Mouse (Mus musculus) monocyte, adult 2 months (primary cell): ENCODE measurements around the gene Astn2.

ENCODE experiments used
- DNase-seq, 2 experiments: peaks; one replicate each; pipeline ENCODE4 v3.0.0; 2022; ENCODE audit warnings: low spot score in 2 of 2, low read depth in 1 of 2

Gene Astn2

GRCm38 (mm10) chr4:65767431-65767830, 637.0 kb downstream of the Astn2 start:
- DNase-seq = no peak

GRCm38 (mm10) chr4:65765312-65765711, 639.1 kb downstream of the Astn2 start:
- no peak for DNase-seq

GRCm38 (mm10) chr4:65764275-65764674, 640.1 kb downstream of the Astn2 start:
- no peak for DNase-seq

- no peak for DNase-seq
Measured at GRCm38 (mm10) chr4:65763823-65764222, 640.6 kb downstream of the Astn2 start.

- DNase-seq = no peak
Measured at GRCm38 (mm10) chr4:65762116-65762515, 642.3 kb downstream of the Astn2 start.

- no peak for DNase-seq
Measured at GRCm38 (mm10) chr4:65761658-65762057, 642.8 kb downstream of the Astn2 start.

GRCm38 (mm10) chr4:65758875-65759201, 645.6 kb downstream of the Astn2 start:
- no peak for DNase-seq

GRCm38 (mm10) chr4:65758174-65758874, 646.1 kb downstream of the Astn2 start:
- no peak for DNase-seq

- DNase-seq = no peak
Measured at GRCm38 (mm10) chr4:65752941-65753340, 651.5 kb downstream of the Astn2 start.

- DNase-seq = no peak
Measured at GRCm38 (mm10) chr4:65744788-65745187, 659.6 kb downstream of the Astn2 start.

- DNase-seq = no peak
Measured at GRCm38 (mm10) chr4:65744088-65744610, 660.3 kb downstream of the Astn2 start.

- no peak for DNase-seq
Measured at GRCm38 (mm10) chr4:65743160-65743691, 661.2 kb downstream of the Astn2 start.

GRCm38 (mm10) chr4:65724414-65724813, 680.0 kb downstream of the Astn2 start:
- no peak for DNase-seq

- DNase-seq = no peak
Measured at GRCm38 (mm10) chr4:65719610-65720009, 684.8 kb downstream of the Astn2 start.

GRCm38 (mm10) chr4:65717899-65718298, 686.5 kb downstream of the Astn2 start:
- DNase-seq = no peak

- no peak for DNase-seq
Measured at GRCm38 (mm10) chr4:65716086-65716485, 688.3 kb downstream of the Astn2 start.

- no peak for DNase-seq
Measured at GRCm38 (mm10) chr4:65711678-65712077, 692.7 kb downstream of the Astn2 start.

- DNase-seq = no peak
Measured at GRCm38 (mm10) chr4:65710623-65711022, 693.8 kb downstream of the Astn2 start.

- DNase-seq = no peak
Measured at GRCm38 (mm10) chr4:65701848-65702247, 702.6 kb downstream of the Astn2 start.

GRCm38 (mm10) chr4:65699743-65700361, 704.6 kb downstream of the Astn2 start:
- no peak for DNase-seq

- DNase-seq = no peak
Measured at GRCm38 (mm10) chr4:65695241-65695640, 709.2 kb downstream of the Astn2 start.

GRCm38 (mm10) chr4:65694011-65694410, 710.4 kb downstream of the Astn2 start:
- no peak for DNase-seq
